Mouse (Mus musculus) layer of hippocampus, postnatal 10 days (tissue): ENCODE results near the gene Gch1. TPM values are rescaled to one million over a fixed set of nuclear protein-coding genes. Genes with fewer than 3 reads are reported as not detected.

Experiments
- DNase-seq, 2 experiments: peaks; one replicate each; pipeline ENCODE4 v3.0.0; 2021; ENCODE audit warnings: low spot score in 2 of 2
- long read RNA-seq: library from polyadenylated mRNA; stranded (forward); transcript quantifications from one replicate; pipeline ENCODE4 v2.0.0, GENCODE M21; 2023
- total RNA-seq, 2 experiments: library from RNA; stranded (reverse); gene quantifications; 2 replicates each; pipeline ENCODE4 v1.2.3; 2021

Gch1 gene
- total RNA-seq: 1 to 10 TPM in 1 of 2 experiments, under 1 TPM in 1; 0.80 to 1.0 TPM
- long read RNA-seq, partial matches to known transcripts: 0 of 3 reads
- long read RNA-seq, other reads (novel, unspliced or antisense): 2 of 3 reads

DNA sequence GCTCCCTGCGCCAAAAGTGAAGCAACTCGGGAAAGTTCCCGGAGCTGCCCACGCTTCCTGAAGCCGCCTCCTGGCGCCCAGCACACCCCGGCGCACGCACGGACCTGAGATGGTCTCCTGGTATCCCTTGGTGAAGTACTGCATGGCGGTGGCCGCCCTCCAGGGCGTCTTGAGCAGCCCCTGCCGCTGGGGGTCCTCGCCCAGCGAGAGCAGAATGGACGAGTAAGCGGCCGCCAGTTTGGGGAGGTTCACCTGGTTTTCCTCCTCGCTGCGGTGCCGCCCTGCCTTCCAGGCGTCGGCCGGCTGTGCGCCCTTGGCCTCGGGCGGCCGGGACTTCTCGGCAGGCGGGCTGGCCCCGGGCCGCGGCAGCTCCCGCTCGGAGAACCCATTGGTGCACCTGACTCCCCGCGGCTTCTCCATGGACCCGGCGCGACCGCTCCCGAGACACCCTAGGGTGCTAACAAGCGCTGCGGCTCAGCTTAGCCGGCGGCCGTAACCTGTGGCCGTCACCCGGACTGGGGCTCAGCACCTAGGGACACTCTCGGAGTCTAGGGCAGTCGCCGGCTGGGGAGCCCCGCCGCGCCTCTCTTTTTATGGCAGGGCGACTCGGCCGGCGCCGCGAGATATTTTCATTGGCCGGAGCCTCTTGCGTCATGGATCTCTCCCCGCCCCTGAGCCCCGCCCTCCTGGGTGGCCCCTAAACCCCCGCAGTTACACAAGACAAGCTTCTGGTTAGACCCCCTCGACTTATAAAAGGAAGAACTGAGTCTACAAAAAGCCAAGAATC lies at the start of gene Gch1:
Gch1 (minus strand) TSS at position 566 of the 787 bp plus-strand sequence.
- peak; percentile 58 to 73 for DNase-seq

DNA sequence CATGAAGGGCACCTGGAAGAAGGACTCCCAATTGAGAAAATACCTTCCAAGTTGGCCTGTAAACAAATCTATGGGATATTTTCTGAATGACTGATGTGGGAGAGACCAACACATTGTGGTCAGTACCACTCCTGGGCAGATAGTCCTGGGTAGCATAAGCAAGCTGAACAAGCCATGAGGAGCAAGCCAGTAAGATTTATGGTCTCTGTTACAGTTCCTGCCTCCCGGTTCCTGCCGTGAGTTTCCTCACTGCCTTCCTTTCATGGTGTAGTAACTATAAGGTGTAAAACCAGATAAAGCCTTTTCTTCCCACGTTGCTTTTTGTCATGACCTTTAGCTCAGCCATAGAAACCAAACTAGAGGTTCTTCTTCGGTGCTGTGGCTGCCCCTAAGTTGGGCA lies 48.1 kb upstream of the Gch1 start:
- DNase-seq: no peak

DNA sequence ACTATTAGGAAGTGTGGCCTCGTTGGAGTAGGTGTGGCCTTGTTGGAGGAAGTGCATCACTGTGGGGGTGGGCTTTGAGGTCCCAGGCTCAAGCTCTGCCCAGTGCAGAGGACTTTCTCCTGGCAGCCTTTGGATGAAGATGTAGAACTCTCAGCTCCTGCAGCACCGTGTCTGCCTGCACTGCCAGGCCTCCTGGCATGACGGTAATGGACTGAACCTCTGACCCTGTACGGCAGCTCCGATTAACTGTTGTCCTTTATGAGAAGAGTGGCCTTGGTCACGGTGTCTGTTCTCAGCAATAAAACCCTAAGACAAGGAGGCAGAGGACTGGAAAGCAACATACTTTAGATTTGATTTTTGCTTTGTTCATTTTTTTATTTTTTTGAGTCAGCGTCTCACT lies 47.3 kb upstream of the Gch1 start:
- no peak for DNase-seq

DNA sequence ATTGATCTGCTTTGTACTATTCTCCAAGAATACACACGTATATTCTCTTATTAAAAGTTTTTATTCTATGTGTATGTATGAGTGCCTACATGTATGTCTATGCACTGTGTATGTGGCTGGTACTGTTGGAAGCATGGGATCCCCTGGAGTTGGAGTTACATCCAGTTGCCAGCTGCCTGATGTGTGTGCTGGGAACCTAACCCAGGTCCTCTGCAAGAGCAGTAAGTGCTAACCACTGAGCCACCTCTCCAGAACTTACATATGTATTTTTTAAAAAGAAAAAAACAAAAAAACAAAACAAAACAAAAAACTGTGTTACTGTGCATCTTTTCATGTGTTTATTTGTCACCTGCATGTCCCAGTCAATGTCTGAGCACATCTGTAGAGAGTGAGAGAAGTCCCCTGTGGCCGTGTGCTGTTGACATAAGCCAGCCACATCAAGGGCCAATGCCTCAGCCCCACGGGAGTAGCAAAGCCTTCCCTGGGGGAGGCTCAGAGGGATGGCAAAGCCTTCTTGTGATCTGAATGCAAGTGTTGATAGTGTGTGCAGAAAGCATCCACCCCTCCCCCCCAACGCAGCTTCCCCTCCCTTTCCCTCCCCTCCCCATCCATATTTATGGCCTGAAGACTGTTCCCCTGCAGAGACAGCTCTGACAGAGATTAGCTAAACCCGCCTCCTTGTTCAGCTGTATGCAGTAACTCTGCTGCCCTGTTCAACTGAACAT lies 45.5 kb upstream of the Gch1 start:
- no peak for DNase-seq

DNA sequence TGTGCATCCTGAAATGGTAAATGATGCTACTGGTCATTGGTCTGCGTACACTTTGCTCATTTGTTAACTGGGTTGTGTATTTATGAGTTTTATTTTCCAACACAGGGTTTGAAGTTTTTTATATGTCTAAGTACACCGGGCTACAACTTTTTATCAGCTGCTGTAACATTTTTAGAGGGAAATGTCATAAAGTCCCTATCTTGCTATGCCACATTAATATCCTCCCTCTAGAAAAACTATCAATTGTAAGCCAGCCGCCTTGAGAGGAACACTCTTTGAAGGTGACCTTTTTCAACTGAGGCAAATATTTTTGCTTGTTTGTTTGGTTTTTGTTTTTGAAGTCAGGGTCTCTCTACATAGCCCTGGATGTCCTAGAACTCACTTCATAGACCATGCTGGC lies 44.8 kb upstream of the Gch1 start:
- DNase-seq: no peak

DNA sequence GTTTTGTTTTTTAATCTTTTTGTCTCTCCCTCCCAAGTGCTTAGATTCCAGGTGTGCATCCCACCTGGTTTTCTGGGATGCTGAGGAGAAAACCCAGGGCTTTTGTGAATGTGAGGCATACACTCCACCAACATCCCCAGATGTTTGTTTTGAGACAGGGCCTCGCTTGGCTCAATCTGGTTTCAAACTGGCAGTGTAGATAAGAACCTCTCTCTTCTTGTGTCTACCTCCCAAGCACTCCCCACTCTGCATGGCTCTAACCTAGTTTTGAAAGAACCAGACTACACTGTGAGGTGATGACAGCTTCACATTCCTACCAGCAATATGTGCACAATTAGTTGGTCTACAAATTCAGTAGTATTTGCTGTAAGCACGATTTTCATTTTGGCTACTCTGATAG lies 44.4 kb upstream of the Gch1 start:
- DNase-seq: no peak

DNA sequence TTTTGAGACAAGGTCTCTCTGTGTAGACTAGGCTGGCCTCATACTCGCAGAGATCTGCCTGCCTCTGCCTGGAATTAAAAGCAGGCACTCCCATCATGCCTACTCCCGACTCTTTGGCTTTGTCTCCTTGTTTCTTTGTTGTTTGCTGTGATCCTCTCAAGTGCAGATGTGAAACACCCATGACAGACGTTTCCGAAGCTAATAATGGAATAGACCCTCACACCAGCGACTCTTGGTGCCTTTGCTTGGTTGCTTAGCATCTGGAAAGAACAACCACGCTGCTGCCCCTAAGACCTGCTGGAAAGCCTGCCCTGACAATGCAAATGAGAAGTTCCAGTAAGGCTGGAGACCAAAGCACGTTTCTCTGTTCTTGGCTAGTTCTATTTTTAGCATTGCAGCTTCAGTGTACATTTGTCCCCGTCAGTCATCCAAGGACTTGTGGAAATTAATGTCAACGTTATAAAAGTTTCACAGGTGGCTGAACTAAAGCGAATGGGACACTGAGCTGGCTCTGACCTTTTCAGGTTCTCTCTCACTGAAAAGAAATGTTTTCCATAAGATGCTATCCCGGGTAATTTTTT lies 40.7 kb upstream of the Gch1 start:
- DNase-seq: no peak

DNA sequence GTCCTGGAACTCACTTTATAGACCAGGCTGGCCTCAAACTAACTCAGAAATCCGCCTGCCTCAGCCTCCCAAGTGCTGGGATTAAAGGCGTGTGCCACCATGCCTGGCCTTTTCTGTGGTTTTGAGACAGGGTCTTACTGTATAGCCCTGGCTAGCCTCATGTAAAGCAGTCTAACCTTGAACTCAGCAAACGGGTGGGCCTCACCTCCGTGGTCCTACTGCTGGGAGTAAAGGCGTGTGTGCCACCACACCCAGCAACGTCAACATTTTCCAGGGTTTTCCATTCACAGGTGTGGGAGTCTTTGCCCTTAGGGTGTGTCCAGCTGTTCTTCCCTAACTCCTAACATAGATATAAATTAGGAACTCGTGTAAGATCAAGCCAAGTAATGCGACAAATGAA lies 36.7 kb upstream of the Gch1 start:
- DNase-seq: no peak

DNA sequence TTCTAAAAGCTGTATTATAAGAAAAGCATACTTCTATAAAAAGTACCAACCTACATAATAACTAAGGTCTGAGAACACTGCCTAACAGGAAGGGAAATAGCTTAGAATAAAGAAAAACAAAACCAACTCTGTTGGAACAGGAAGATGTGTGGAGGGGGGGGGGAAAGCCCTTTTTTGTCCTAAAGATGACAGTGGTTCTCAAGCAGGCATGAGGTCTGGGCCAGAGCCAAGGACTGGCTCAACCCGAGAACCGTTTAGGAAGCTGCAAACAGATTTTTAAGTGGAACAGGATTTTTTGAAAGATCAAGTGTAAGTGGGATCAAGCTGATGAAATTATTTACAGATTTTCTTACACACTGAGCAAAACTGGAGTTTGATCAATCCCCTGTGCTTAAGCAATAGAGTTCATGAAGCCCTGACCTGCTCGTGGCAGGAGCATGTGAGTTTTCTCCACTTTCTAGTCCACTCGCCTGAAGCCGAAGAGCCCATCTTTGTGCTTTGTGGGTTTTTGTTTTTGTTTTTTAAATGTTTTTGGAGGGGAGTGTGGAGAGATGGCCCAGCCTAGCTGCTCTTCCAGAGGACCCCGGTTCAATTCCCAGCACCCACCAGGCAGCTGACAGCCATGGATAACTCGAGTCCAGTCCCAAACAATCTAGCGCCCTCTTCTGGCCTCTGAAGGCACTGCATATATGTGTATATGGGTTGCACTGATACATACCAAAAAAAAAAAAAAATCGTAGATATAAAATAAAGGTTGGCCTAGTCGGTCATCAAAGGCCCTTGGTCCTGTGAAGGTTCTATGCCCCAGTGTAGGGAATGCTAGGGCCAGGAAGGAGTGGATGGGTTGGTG lies 35.5 kb upstream of the Gch1 start:
- no peak for DNase-seq

DNA sequence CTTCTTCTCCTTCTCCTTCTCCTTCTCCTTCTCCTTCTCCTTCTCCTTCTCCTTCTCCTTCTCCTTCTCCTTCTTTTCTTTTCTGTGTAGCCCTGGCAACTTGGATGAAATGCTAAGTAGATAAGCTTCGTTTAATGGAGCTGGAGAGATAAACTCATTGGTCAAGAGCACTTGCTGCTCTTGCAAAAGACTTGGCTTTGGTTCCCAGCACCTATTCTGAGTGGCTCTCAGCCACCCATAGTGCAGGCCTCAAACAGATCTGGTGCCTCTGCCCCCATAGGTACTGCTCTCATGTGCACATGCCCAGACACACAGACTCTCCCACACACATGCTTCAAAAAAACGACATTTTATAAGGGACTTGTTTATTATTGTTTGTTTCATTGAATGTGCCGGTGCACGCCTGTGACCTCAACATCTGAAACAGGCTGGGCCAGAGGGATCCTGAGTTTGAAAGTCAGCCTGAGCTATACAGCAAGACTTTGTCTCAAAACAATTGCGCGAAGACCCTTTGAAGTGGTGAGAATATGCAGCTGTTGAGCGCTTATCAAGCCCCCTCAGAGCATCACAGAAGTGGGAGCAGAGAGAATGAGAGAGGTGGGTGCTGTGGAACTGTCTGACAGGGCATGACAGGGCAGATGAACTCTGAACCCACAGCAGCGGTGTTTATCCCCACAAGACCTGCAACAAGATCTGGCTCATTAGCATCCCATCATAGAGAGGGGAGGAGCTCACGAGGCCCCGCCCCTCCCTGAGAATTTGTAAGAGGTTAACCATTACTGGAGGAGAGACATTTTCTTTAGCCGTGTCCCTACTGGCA lies 33.6 kb upstream of the Gch1 start:
- no peak for DNase-seq

DNA sequence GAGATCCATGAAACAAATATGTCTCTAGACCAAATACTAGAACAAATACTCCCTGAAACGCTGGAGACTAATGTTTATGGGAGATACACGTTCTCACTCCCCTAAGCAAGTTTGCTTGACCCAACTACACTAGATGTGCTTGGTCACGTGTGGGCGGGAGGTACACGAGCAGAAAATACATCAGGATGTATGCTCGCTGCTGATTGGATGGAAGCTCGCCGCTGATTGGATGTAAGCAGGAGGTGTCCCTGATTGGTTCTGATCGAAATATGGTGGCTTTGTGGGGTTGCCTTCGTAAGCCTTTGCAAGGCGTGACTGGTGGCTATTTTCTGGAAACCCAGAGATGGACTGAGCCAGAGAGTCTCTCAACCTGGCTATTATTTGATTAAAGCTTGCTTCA lies 32.4 kb upstream of the Gch1 start:
- no peak for DNase-seq

DNA sequence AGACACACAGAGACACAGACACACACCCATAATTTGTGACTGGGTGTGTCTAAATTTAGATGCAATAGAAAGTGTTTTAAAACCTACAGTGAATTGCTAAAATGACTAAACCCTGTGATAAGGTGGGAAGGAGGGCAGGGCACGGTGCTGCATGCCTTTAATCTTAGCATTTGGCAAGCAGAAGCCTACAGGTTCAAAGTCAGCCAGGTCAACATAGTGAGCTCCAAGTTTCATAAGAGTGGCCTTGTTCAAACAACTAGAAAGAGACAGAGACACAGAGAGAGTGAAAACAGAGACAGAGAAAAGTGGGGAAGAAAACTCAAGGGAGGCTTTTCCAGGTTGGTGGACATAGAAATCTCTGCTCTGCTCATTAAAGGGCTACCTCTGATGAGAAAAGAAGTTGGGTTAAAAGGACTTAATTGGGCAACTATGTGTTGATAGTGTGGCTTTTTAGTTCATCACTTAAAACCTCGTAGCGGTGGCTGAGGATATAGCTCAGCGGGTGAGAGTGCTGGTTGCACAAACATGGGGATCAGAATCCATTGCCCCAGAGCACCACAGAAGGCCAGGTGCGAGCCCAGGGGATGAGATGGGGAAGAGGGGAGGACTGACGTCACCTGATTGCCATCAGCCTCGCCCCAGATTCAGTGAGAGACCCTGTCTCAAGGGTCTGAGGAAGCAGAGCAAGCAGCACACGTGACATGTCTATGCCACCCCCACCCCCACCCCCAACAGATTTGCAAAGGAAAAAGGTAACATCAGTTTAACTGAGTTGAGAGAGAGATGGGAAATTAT lies 31.2 kb upstream of the Gch1 start:
- no peak for DNase-seq

DNA sequence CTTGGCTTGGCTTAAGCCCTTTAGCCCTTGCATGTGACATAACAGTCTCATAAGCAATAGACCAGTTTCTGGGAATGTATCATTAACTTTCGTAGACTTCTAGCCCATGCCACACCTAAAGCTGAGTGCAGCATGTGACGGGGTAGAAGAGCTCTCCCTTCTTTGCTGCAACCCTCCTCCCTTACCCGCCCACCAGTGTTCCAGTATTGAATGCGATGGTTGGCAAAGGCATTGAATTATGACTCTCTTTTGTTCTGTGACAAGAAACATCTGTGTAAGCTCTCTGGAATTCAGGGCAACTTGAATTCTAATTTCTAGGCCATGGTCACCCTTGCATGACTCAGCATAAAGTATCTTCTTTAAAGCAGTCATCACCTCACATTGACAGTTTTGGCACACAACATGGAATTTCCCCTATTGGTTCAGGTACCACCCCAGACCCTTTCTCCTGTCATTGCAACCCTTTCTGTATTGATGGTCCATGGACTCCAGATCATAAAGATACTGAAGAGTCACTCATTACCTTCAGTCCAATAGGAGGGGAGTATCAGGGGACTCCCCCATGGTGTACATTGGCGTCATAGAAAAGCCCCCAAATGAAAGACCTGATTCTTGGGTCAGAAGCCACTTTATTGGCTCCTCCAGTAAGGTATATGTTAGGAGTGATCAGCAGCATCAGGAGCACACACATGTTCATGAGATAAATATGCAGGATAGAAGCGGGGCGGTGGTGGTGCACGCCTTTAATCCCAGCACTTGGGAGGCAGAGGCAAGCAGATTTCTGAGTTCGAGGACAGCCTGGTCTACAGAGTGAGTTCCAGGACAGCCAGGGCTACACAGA lies 29.8 kb upstream of the Gch1 start:
- no peak for DNase-seq

DNA sequence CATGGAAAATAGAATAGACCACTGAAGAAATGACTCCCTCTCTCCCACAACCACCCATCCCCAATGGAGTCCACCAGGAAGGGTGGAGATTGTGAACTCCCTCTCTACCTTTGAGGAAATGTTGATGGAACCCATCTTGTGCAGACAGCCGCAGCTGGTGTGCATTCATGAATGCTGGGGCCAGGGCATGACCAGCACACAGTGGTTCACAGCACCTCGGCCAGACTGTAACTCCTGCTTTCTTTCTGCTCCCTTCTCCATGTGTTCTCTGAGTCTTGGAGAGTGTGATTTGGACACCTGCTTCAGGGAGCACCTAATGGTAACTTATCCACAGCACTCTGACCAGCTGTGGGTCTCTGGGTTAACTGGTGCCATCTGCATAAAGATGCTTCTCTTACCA lies 27.3 kb upstream of the Gch1 start:
- DNase-seq: no peak

DNA sequence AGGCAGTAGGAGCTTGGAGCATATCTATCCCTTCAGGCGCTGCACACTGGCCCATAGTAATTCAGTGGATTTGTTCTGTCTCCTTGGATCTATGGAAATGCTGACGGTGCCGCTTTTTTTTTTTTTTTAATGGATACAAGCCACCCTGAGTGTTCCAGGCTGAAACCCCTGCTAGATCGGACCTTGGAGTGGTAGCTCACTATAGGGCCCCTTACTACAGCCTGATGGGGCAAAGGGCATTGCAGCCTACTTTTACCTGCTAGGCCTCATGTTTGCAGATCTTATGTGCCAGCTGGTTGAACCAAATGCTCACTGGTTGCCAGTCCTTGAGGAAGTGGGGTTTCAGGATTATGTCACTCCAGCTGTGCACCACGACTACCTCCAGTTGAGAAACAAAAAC lies 25.2 kb upstream of the Gch1 start:
- no peak for DNase-seq

DNA sequence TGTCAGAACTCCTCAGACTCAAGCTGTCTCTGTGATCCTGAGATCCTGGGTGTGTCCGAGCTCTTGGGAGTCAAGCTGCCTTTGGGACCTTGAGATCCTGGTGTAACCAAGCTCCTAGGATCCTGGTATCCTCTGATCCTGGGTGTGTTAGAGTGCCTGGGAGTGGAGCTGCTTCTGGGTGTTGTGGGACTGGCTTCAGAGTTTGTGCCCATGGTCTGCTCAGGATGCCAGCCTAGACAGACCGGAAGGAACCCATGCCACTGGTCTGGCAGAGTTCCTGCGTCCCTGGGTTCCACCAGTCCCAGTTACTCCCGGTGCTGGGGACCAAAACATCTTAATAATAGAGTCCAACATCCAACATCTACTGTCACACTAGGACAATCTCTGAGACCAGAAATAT lies 24.1 kb upstream of the Gch1 start:
- no peak for DNase-seq

DNA sequence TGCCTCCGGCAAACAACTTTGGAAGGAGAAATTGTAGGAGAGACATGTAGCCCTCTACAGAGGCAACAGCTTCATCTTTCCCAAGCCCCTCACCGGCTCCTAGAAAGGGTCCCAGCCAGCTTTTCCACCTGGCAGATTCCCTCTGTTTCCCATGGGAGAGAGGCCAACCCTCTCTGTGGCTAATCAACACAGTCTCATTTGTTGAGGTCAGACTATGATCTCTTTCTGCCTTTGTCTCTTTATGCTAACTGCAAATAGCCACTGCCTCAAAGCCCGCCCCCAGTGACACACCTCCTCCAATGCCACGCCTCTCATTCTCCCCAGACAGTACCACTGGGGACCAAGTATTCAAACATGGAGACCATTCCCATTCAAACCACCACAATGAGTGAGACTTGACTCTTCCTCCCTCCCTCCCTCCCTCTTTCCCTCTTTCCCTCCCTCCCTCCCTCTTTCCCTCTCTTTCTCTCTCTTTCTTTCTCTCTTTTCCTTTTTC lies 20.5 kb upstream of the Gch1 start:
- DNase-seq: no peak
